Mouse (Mus musculus) left cerebral cortex, postnatal 25 days (tissue): ENCODE results near the gene Tomm20l. TPM values are rescaled to one million over a fixed set of nuclear protein-coding genes. Genes with fewer than 3 reads are reported as not detected.
"Not testable (repeated sequence)": the region's sequence is repeated elsewhere in the genome, so short reads cannot be mapped to it uniquely, and the experiment has no call there.

Experiments
- DNase-seq, 2 experiments: peaks; one replicate each; pipeline ENCODE4 v3.0.0; 2022; ENCODE audit warnings: low spot score in 2 of 2, mixed read lengths in 1 of 2
- intact Hi-C: fragments of 180-260 bp; cut with DNase I; formaldehyde crosslinking; loops from one replicate; pipeline ENCODE4 v1.15.1; 2025
- total RNA-seq, 2 experiments: library from RNA; stranded (reverse); gene quantifications; 2 replicates each; pipeline ENCODE4 v1.2.3; 2021

The Tomm20l gene
- not detected for total RNA-seq

GRCm38 (mm10) chr12:71111331-71111730, at the start of gene Tomm20l:
TSS of gene Tomm20l (plus strand) at chr12:71111428.
- no peak for DNase-seq
- intact Hi-C loops: no loop called here

GRCm38 (mm10) chr12:71069846-71070245, 41.4 kb upstream of the Tomm20l start:
- intact Hi-C loops: no loop called here
- DNase-seq: no peak

GRCm38 (mm10) chr12:71072048-71072447, 39.2 kb upstream of the Tomm20l start:
- intact Hi-C loops: no loop called here
- DNase-seq: no peak

- intact Hi-C loops: no loop called here
- peak; percentile 36 to 57 for DNase-seq
Observed at GRCm38 (mm10) chr12:71073113-71073730, 38.0 kb upstream of the Tomm20l start.

- no peak for DNase-seq
- intact Hi-C loops: no loop called here
Observed at GRCm38 (mm10) chr12:71086331-71086730, 24.9 kb upstream of the Tomm20l start.

GRCm38 (mm10) chr12:71104275-71104674, 7.0 kb upstream of the Tomm20l start:
- intact Hi-C loops, DNase-seq: not testable (repeated sequence)

- no peak for DNase-seq
- intact Hi-C loops: no loop called here
Observed at GRCm38 (mm10) chr12:71107216-71107771, 3.9 kb upstream of the Tomm20l start.

- intact Hi-C loops: no loop called here
Observed at GRCm38 (mm10) chr12:71113074-71113473, 1.8 kb downstream of the Tomm20l start.

GRCm38 (mm10) chr12:71113675-71114288, 2.6 kb downstream of the Tomm20l start:
- DNase-seq: peak; percentile 72 to 82
- intact Hi-C loops: no loop called here

More at GRCm38 (mm10) chr12:71113074-71113473, 1.8 kb downstream of the Tomm20l start:
- no peak for DNase-seq

- intact Hi-C loops: no loop called here
- no peak for DNase-seq
Observed at GRCm38 (mm10) chr12:71116411-71116810, 5.2 kb downstream of the Tomm20l start.

- no peak for DNase-seq
- intact Hi-C loops: no loop called here
Observed at GRCm38 (mm10) chr12:71122731-71123130, 11.5 kb downstream of the Tomm20l start.

- intact Hi-C loops: no loop called here
Observed at GRCm38 (mm10) chr12:71123286-71123685, 12.1 kb downstream of the Tomm20l start.

GRCm38 (mm10) chr12:71135581-71135980, 24.4 kb downstream of the Tomm20l start:
- intact Hi-C loops: no loop called here
- no peak for DNase-seq

More at GRCm38 (mm10) chr12:71123286-71123685, 12.1 kb downstream of the Tomm20l start:
- no peak for DNase-seq

GRCm38 (mm10) chr12:71136130-71136973, 25.1 kb downstream of the Tomm20l start, which contains the start of the genes Timm9 and 2700049A03Rik:
TSS of gene Timm9 (minus strand) at chr12:71136684.
TSS of gene 2700049A03Rik (plus strand) at chr12:71136848.
- peak; percentile 88 to 89 for DNase-seq
- intact Hi-C loops: no loop called here

GRCm38 (mm10) chr12:71136974-71137491, 25.8 kb downstream of the Tomm20l start:
- intact Hi-C loops: no loop called here
- peak; percentile 79 to 80 for DNase-seq

GRCm38 (mm10) chr12:71137686-71138085, 26.5 kb downstream of the Tomm20l start:
- no peak for DNase-seq
- intact Hi-C loops: no loop called here

GRCm38 (mm10) chr12:71139258-71139828, 28.1 kb downstream of the Tomm20l start:
- no peak for DNase-seq
- intact Hi-C loops: no loop called here

- no peak for DNase-seq
- intact Hi-C loops: no loop called here
Observed at GRCm38 (mm10) chr12:71141189-71141588, 30.0 kb downstream of the Tomm20l start.

- intact Hi-C loops: no loop called here
- DNase-seq: peak; percentile 31 to 33
Observed at GRCm38 (mm10) chr12:71147641-71148040, 36.4 kb downstream of the Tomm20l start.
